Mouse (Mus musculus) heart, embryonic 10.5 days (tissue): ENCODE data around the gene Rere. TPM values are rescaled to one million over a fixed set of nuclear protein-coding genes. Genes with fewer than 3 reads are reported as not detected.
A peak's percentile ranks its signal among the peaks of the same experiment; 100 is the strongest.

Source experiments
- DNase-seq: peaks from one replicate; pipeline ENCODE4 v3.0.0-alpha.2; 2017; ENCODE audit warnings: low spot score
- H3K27ac ChIP-seq: fragments of 300-500 bp; sonication (generic); 2 replicates; pipeline ENCODE4 v1.5.1; 2016; ENCODE audit warnings: mild to moderate bottlenecking
- H3K27me3 ChIP-seq: fragments of 300-500 bp; sonication (generic); 2 replicates; pipeline ENCODE4 v1.6.1; 2016; ENCODE audit warnings: mild to moderate bottlenecking; ENCODE audit not compliant: poor library complexity, insufficient read depth, severe bottlenecking
- H3K36me3 ChIP-seq: fragments of 300-500 bp; sonication (generic); 2 replicates; pipeline ENCODE4 v1.6.1; 2016; ENCODE audit warnings: mild to moderate bottlenecking, moderate library complexity
- H3K4me1 ChIP-seq: fragments of 300-500 bp; sonication (generic); 2 replicates; pipeline ENCODE4 v1.6.1; 2016; ENCODE audit warnings: mild to moderate bottlenecking
- H3K4me3 ChIP-seq: fragments of 300-500 bp; sonication (generic); 2 replicates; pipeline ENCODE4 v1.5.1; 2016; ENCODE audit warnings: mild to moderate bottlenecking, moderate library complexity
- H3K9me3 ChIP-seq: fragments of 300-500 bp; sonication (generic); 2 replicates; pipeline ENCODE4 v1.6.1; 2016; ENCODE audit warnings: mild to moderate bottlenecking, moderate library complexity
- WGBS: fragments of 180-500 bp; shearing (Covaris S2); methylation state at CpG from one replicate; pipeline ENCODE4 v1.1.7; 2016; 5-methylcytosine and 5-hydroxymethylcytosine counted together
- polyA plus RNA-seq: library from polyadenylated mRNA; unstranded; fragments of >200 nt; fragmentation: Nextera tagmentation; extraction: Ambion mirVana; gene quantifications from 2 replicates; pipeline ENCODE4 v1.2.1, GENCODE M21; 2016

Gene Rere
- polyA plus RNA-seq, 1 experiment from 2014 or later: 31.6 TPM

DNA sequence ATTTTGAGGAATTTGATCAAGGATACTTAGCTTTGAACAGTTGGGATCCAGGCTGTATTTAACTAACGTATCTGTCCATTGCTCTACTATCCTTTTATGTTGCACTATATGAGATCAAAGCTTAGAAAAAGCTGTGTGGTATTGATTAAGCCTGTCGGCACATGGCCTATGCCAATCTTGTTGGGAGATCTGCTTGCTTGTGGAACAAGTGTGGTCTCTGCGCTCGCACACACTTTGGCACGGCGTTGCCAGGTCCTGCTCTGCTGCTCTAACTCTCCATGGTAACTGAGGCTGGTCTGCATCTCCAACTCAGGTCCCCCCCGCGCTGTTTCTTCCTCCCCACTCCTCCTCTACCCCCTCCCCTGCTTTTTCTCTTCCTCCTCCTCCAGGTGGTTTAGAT lies 112.2 kb downstream of the Rere start:
- Histone ChIP-seq H3K27me3 (no peaks in the 10 kb centered on the region), H3K4me3 (no peak overlapping the region), H3K36me3 (peaks cover 4% of the 10 kb centered on the region; the same call in 1 of the 2 replicates), H3K4me1 (peaks cover 72% of the 10 kb centered on the region), H3K9me3 (no peaks in the 10 kb centered on the region), H3K27ac (no peak overlapping the region)
- WGBS: 61% methylated on average over 8 of the region's 8 CpGs
- no peak for DNase-seq

DNA sequence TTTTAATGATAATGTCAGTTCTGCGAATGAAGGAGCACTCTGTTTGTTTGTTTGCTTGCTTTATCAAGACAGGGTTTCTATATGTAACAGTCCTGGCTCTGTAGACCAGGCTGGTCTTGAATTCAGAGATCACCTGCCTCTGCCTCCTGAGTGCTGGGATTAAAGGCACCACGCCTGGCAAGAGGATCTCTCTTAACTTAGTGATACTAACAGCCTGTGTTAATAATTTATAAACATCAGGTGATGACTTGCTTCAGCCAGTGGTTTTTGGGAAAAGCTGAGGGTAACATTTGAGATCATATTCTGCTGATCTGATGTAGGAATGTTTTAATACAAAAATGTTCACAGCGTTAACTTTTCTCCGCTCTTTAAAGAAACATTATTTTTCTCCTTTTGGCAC lies 112.6 kb downstream of the Rere start:
- H3K36me3 ChIP-seq: peaks cover 4% of the 10 kb centered on the region; the same call in 1 of the 2 replicates
- no peak for DNase-seq
- H3K9me3 ChIP-seq: no peaks in the 10 kb centered on the region
- H3K4me3 ChIP-seq: no peak overlapping the region
- no peak overlapping the region for H3K27ac ChIP-seq
- WGBS: 85% methylated on average over 4 of the region's 4 CpGs
- H3K27me3 ChIP-seq: no peaks in the 10 kb centered on the region
- peaks cover 72% of the 10 kb centered on the region for H3K4me1 ChIP-seq

DNA sequence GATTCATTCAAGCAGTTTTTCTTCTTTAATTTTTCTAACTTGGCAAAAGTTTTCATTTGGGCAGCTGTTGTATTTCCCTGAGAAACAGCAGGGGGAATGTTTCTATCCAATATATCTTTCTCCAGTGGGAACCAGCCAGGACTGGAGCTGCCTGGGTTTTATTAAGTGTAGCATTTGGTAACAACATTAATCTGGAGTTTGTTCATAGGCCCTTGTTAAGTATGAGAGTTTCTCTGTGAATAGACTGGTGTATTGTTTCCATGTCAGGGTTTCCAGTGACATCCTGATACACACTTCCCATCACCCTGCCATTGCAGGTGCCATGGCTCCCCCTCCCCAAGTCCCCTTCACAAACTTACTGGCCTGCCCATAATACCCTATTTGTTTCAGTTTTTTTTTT lies 114.9 kb downstream of the Rere start:
- Histone ChIP-seq H3K9me3 (no peaks in the 10 kb centered on the region), H3K36me3 (no peaks in the 10 kb centered on the region), H3K27ac (peak overlapping the region; percentile 74), H3K4me1 (peaks cover 87% of the 10 kb centered on the region), H3K27me3 (no peaks in the 10 kb centered on the region), H3K4me3 (no peak overlapping the region)
- DNase-seq: no peak

DNA sequence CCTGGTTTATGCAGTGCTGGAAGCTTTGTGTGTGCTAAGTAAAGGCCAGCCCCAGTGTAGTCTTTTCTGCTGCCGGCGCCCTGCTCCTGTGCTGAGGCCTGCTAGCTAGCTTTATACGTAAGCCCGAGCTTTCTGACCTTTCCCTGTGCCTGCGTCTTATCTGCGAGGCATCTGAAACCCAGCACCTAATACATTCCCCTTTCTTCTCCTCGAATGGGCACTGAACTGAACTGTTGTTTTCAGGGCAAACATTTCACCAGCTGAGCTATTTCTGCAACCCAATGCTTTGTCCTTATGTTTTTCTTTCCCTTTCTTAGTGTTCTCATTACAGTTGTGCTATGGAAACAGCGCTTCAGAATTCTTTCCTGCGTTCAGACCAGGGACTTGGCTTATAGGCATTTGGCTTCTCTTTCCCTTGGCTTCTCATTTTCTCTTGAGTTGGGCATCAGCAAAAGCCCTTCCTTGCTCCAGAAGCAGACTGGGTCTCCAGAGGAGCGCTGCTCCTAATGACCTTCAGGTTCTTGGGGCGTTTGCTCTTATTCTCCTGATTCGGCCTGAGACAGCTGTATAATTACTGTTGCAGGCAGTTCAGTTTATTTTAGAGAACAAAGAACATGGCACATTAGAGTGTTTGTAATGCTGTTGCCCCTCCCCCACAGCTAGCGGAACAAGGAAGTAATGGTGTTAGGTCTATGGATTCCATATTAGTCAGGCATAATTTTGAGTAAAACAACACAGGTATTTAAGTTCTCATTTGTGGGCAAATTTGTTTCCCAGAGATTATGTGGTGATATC lies 115.6 kb downstream of the Rere start:
- H3K27ac ChIP-seq: peak overlapping the region; percentile 74
- no peak for DNase-seq
- H3K4me1 ChIP-seq: peaks cover 87% of the 10 kb centered on the region
- no peaks in the 10 kb centered on the region for H3K27me3 ChIP-seq
- no peaks in the 10 kb centered on the region for H3K36me3 ChIP-seq
- 39% methylated on average over 13 of the region's 13 CpGs for WGBS
- no peaks in the 10 kb centered on the region for H3K9me3 ChIP-seq
- no peak overlapping the region for H3K4me3 ChIP-seq

DNA sequence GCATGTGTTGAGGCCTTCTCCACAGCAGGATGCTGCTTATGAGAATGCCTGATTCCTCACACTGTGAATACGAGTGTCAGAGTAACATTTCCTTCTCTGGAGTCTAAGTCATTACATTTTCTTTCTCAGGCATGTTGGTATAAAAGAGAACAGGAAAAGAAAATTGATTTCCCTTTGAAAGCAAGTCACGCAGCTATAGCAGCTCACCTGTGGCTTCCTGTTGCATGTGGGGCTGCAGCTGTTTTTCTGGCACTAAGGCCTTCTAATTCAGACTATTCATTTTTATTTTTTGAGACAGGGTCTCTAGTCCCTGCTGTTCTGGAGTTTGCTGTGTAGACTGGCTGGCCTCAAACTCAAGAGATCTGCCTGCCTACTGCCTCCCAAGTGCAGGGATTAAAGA lies 117.6 kb downstream of the Rere start:
- Histone ChIP-seq H3K27ac (no peak overlapping the region), H3K9me3 (no peaks in the 10 kb centered on the region), H3K36me3 (no peaks in the 10 kb centered on the region), H3K4me1 (peaks cover 90% of the 10 kb centered on the region), H3K4me3 (no peak overlapping the region), H3K27me3 (no peaks in the 10 kb centered on the region)
- 69% methylated on average over 2 of the region's 2 CpGs for WGBS
- no peak for DNase-seq

DNA sequence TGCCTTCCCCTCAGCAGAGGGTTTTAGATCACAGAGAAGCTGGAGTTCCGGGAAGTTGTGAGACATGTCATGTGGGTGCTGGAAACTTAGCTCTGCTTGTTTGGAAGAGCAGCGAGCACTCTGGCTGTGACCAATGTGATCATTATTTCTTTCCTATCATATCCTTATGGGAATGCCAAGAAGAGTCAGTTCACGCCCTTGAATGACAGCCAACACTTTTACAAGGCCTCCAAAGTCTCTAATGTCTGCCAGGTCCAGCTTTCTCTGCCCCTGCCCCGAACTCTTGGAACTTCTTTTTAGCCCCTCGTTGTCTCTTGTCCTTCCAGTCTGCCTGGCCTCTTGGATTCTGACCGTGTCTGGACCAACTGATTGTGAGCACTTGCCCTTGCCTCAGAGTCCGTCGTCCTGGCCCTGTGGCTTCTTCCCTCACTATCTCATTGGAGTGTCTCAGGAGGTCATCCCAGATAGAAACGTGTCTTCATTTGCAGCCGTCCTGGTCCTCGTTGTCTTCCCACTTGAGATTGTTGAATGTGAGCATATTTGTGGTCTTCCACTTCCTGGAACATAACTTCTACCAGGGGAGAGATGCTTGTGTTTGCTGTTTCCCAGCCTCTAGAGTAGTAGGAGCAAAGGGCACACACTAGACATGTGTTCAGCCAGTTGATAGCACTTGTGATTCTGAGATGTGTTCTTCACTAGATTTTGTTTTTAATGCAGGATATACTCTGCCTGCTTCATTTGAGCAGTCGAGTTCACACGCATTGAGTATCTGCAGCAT lies 120.6 kb downstream of the Rere start:
- H3K27ac ChIP-seq: peak overlapping the region; percentile 42; the same call in 1 of the 2 replicates
- H3K27me3 ChIP-seq: no peaks in the 10 kb centered on the region
- no peaks in the 10 kb centered on the region for H3K9me3 ChIP-seq
- no peak overlapping the region for H3K4me3 ChIP-seq
- H3K36me3 ChIP-seq: no peaks in the 10 kb centered on the region; the same call in none of the 2 replicates
- no peak for DNase-seq
- 32% methylated on average over 13 of the region's 13 CpGs for WGBS
- H3K4me1 ChIP-seq: peaks cover 91% of the 10 kb centered on the region

DNA sequence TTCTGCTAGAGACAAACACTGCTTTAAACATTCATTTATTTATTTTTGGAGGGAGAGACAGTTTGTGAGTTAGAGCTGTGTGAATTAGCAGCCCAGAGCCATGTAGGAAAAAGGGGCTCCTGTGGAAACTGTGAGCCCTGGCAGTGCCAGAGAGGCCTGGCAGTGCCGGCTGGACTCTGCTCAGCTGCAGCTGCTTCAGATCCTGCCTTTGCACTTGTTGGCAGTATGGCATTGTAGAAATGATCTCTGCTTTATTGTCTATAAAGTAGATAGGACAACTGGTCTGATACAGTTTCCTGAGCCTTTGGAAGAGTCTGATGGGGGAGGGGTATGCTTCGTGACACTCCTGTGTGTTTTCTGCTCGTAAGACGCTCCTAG lies 121.2 kb downstream of the Rere start:
- Histone ChIP-seq H3K9me3 (no peaks in the 10 kb centered on the region), H3K27me3 (no peaks in the 10 kb centered on the region), H3K4me3 (no peak overlapping the region), H3K36me3 (peaks cover 3% of the 10 kb centered on the region), H3K27ac (peak overlapping the region; percentile 42; the same call in 1 of the 2 replicates), H3K4me1 (peaks cover 91% of the 10 kb centered on the region)
- 40% methylated on average over 4 of the region's 4 CpGs for WGBS
- no peak for DNase-seq

DNA sequence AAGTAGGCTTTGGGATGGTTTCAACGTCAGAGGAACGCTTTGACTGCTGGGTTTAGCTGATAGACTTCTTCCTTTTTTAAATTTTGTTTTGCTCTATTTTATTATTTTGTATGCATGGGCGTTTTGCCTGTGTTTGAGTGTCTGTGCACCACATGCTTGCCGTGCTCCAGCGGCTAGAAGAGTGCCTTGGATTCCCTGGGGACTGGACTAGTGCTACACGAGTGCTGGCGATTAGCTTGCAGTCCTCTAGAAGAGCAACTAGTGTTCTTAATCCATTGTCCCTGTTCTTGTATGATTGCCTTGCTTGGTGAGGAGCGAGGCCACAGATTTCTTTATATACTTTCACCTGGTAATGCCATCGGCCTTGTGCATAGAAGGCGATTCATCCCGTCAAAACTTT lies 122.5 kb downstream of the Rere start:
- Histone ChIP-seq H3K27me3 (no peaks in the 10 kb centered on the region), H3K36me3 (peaks cover 14% of the 10 kb centered on the region), H3K4me1 (peaks cover 87% of the 10 kb centered on the region), H3K4me3 (no peak overlapping the region), H3K27ac (no peak overlapping the region), H3K9me3 (no peaks in the 10 kb centered on the region)
- 46% methylated on average over 11 of the region's 11 CpGs for WGBS
- no peak for DNase-seq

DNA sequence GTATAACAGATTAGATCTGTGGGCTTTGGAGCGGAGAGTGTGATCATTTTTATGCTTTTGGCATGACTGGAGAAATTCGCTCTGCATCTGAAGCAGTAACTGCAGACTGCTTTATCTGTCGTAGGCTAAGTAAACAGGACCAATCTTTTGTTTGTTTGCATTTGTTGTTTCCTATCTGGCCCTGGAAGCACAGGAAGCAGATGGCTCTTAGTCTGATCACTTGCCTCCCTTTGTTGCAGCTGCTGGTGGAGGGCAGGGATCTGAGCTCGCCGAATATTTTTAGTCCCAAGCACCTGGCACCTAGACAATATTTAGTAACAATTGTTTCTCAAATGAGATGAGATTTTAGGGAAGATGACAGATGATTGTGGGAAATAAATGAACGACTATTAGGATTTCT lies 123.1 kb downstream of the Rere start:
- DNase-seq: no peak
- WGBS: 28% methylated on average over 6 of the region's 6 CpGs
- no peak overlapping the region for H3K27ac ChIP-seq

DNA sequence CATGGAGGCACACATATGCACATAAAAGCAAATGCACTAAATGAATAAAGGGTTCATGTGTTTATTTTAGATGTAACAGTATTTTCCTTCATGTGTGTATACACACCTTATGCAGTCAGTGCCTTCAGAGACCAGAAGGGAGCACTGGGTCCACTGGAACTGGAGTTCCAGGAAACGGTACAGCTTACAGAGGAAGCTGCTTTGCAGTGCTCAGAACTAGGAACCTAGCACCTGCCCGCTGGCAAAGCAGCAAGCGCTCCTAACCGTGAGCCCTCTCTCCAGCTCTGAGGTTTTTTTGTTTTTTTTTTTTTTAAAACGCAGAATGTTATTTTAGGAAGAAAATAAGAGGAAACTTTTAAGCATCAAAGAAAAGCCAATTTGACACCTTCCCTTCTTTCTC lies 124.3 kb downstream of the Rere start:
- WGBS: 46% methylated on average over 5 of the region's 5 CpGs
- H3K27me3 ChIP-seq: no peaks in the 10 kb centered on the region
- 0 out of 2 replicates have a peak overlapping the region, but pooled peaks have one; percentile 31 for H3K4me3 ChIP-seq
- H3K36me3 ChIP-seq: peaks cover 25% of the 10 kb centered on the region
- no peak for DNase-seq
- H3K9me3 ChIP-seq: no peaks in the 10 kb centered on the region
- H3K27ac ChIP-seq: 0 out of 2 replicates have a peak overlapping the region, but pooled peaks have one; percentile 62
- peaks cover 74% of the 10 kb centered on the region for H3K4me1 ChIP-seq

More for the DNA sequence above, 123.1 kb downstream of the Rere start:
- no peaks in the 10 kb centered on the region for H3K27me3 ChIP-seq
- peaks cover 82% of the 10 kb centered on the region for H3K4me1 ChIP-seq
- H3K4me3 ChIP-seq: no peak overlapping the region
- peaks cover 19% of the 10 kb centered on the region for H3K36me3 ChIP-seq
- no peaks in the 10 kb centered on the region for H3K9me3 ChIP-seq

DNA sequence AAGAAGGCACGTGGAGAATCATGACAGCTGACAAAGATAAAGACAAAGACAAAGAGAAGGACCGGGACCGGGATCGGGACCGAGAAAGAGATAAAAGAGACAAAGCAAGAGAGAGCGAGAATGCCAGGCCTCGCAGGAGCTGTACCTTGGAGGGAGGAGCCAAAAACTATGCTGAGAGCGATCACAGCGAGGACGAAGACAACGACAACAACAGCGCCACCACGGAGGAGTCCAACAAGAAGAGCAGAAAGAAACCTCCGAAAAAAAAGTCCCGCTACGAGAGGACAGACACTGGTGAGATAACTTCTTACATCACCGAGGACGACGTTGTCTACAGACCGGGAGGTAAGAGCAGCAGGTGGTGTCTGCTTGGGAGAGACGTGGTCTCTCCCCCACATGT lies 124.9 kb downstream of the Rere start:
- Histone ChIP-seq H3K9me3 (no peaks in the 10 kb centered on the region), H3K27me3 (no peaks in the 10 kb centered on the region), H3K4me1 (peaks cover 69% of the 10 kb centered on the region), H3K36me3 (peaks cover 26% of the 10 kb centered on the region), H3K4me3 (peak overlapping the region; percentile 31), H3K27ac (peak overlapping the region; percentile 62)
- DNase-seq: peak; percentile 81
- WGBS: 17% methylated on average over 21 of the region's 21 CpGs

DNA sequence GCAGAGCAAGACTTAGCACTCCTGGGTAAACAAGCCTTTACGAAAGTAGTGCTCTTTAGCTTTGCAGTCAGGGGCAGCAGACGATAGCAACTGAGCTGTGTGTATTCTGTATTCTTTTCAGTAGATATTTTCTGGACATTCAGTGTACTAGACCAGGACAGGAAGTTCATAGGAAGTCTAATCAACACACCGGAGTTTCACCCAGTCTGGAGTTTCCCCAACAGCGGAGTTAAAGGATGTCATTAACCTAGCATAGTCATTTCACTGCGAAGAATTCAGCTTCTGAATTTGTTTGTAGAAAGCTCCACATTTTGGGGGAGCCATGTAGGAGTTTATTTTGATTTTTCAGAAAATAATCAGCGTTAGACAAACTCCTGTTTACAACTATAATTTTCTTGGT lies 125.4 kb downstream of the Rere start:
- H3K4me3 ChIP-seq: peak overlapping the region; percentile 31
- no peak for DNase-seq
- no peaks in the 10 kb centered on the region for H3K9me3 ChIP-seq
- WGBS: 63% methylated on average over 6 of the region's 6 CpGs
- peaks cover 29% of the 10 kb centered on the region for H3K36me3 ChIP-seq
- peaks cover 64% of the 10 kb centered on the region for H3K4me1 ChIP-seq
- no peaks in the 10 kb centered on the region for H3K27me3 ChIP-seq
- peak overlapping the region; percentile 49; the same call in 1 of the 2 replicates for H3K27ac ChIP-seq

DNA sequence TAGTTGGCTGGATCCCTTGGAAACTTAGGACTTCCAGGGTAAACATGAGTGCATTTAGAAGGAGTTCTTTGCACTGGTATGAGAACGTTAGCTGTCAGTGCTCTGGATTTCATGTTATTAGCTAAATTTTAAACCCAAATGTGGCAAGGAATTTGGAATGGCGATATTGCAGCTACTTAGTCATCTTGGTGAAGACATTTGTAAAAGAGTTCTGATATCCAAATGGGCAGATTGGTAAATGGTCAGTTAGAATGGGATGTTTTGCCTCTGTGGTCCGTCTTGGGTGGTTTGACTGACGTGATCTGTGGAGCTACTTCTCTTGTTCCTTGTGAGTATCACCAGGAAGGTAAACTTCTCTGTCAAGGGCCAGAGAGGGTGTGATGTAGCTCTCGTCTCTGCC lies 132.8 kb downstream of the Rere start:
- DNase-seq: no peak
- Histone ChIP-seq H3K9me3 (no peaks in the 10 kb centered on the region), H3K27ac (no peak overlapping the region), H3K36me3 (peaks cover 21% of the 10 kb centered on the region), H3K4me3 (no peak overlapping the region), H3K4me1 (peaks cover 20% of the 10 kb centered on the region), H3K27me3 (no peaks in the 10 kb centered on the region)
- WGBS: 75% methylated on average over 5 of the region's 5 CpGs
